8 mouse cellular contexts compared by ENCODE assay signal in genomic region chr6:51585980-51586379, GRCm38 (mm10).
DNase-seq lines count a peak whose midpoint lies in the region; ATAC-seq lines count a peak whose summit lies in the region.

No protein-coding gene starts in this region.

- H3K4me2 ChIP-seq in kidney, embryonic 14.5 days (replicated peaks; ENCODE audit: low read depth, low read length) = no peak overlapping the region
- no peak overlapping the region for H3K4me2 ChIP-seq in neural tube, embryonic 14.5 days (ENCODE audit: low read depth, low read length)

- 34% methylated on average over 8 of the region's 8 CpGs for WGBS in kidney, embryonic 14.5 days
- WGBS in neural tube, embryonic 14.5 days = 14% methylated on average over 8 of the region's 8 CpGs

- no peak overlapping the region for H3K4me3 ChIP-seq in kidney, embryonic 14.5 days (ENCODE audit: low read length)
- H3K4me3 ChIP-seq in neural tube, embryonic 14.5 days (ENCODE audit: low read depth, low read length) = no peak overlapping the region

- H3K4me1 ChIP-seq in kidney, embryonic 14.5 days (ENCODE audit: control insufficient read depth, insufficient read depth, low read length) = no peaks in the 10 kb centered on the region
- 0 out of 2 replicates have a peak, but pooled peaks cover 5% of the 10 kb centered on the region for H3K4me1 ChIP-seq in neural tube, embryonic 14.5 days (ENCODE audit: control insufficient read depth, insufficient read depth, low read length)

- H3K36me3 ChIP-seq in kidney, embryonic 14.5 days (ENCODE audit: control insufficient read depth, insufficient read depth, low read length) = no peaks in the 10 kb centered on the region
- H3K36me3 ChIP-seq in neural tube, embryonic 14.5 days (ENCODE audit: control insufficient read depth, insufficient read depth, low read length) = no peaks in the 10 kb centered on the region

- H3K9ac ChIP-seq in kidney, embryonic 14.5 days (ENCODE audit: low read depth, low read length) = no peak overlapping the region
- H3K9ac ChIP-seq in neural tube, embryonic 14.5 days (replicated peaks; ENCODE audit: low read depth, low read length) = no peak overlapping the region

- DNase-seq in B cell, adult 2 months = peak; percentile 63 to 68
- peak; percentile 47 for DNase-seq in Muller cell, postnatal 12 days (ENCODE audit: inconsistent ontology term)
- peak; percentile 72 for DNase-seq in cerebellum, adult 8-10 months
- DNase-seq in frontal cortex, adult 2 months (ENCODE audit: extremely low spot score in 1 of 2, low spot score in 1 of 2) = peak; percentile 49 to 89
- DNase-seq in lung, adult 18-20 months = peak; percentile 47 to 55
- DNase-seq in thymus, postnatal 25 days = peak; percentile 69

- no peaks in the 10 kb centered on the region for H3K27me3 ChIP-seq in kidney, embryonic 14.5 days (ENCODE audit: control insufficient read depth, insufficient read depth, low read length)
- H3K27me3 ChIP-seq in neural tube, embryonic 14.5 days (ENCODE audit: control insufficient read depth, insufficient read depth, low read length) = no peaks in the 10 kb centered on the region

- no peaks in the 10 kb centered on the region for H3K9me3 ChIP-seq in kidney, embryonic 14.5 days (ENCODE audit: control insufficient read depth, low read length)
- H3K9me3 ChIP-seq in neural tube, embryonic 14.5 days (ENCODE audit: control insufficient read depth, low read length) = no peaks in the 10 kb centered on the region

- no peak overlapping the region for H3K27ac ChIP-seq in kidney, embryonic 14.5 days (ENCODE audit: low read depth, low read length)
- H3K27ac ChIP-seq in neural tube, embryonic 14.5 days (ENCODE audit: low read depth, low read length) = no peak overlapping the region

- ATAC-seq in kidney, embryonic 14.5 days (ENCODE audit: low FRiP score, low TSS enrichment) = 0 out of 2 replicates have a peak, but pooled peaks have one; percentile 38
- peak; percentile 21; the same call in 1 of the 2 replicates for ATAC-seq in neural tube, embryonic 14.5 days (ENCODE audit: low read depth)
